Mouse (Mus musculus) embryonic fibroblast, embryonic 13.5 days (primary cell): ENCODE results near the gene Phf13. TPM values are rescaled to one million over a fixed set of nuclear protein-coding genes. Genes with fewer than 3 reads are reported as not detected.

Experiments used
- H3K27ac ChIP-seq: 2 replicates; pipeline ENCODE4 v1.5.1; 2012; ENCODE audit warnings: low read length, control low read depth, inconsistent platforms; ENCODE audit not compliant: insufficient read depth
- H3K4me1 ChIP-seq: 2 replicates; pipeline ENCODE4 v1.6.1; 2011; ENCODE audit warnings: low read length; ENCODE audit not compliant: control insufficient read depth, insufficient read depth
- H3K4me3 ChIP-seq: 2 replicates; pipeline ENCODE4 v1.5.1; 2011; ENCODE audit warnings: mild to moderate bottlenecking, control low read depth, low read length; ENCODE audit not compliant: insufficient read depth
- CTCF ChIP-seq: IDR thresholded peaks from 2 replicates; pipeline ENCODE4 v1.5.1; 2011; ENCODE audit warnings: mild to moderate bottlenecking, control low read depth, low read length, moderate library complexity, borderline replicate concordance; ENCODE audit not compliant: insufficient read depth
- POLR2A ChIP-seq: IDR thresholded peaks from 2 replicates; pipeline ENCODE4 v1.6.1; 2011; ENCODE audit warnings: low read depth, mild to moderate bottlenecking, control low read depth, low read length, moderate library complexity
- polyA plus RNA-seq: library from polyadenylated mRNA; stranded (reverse); fragments of >200 nt; gene quantifications from 2 replicates; pipeline ENCODE4 v1.2.4, GENCODE M21; 2011; ENCODE audit warnings: low read depth; ENCODE audit not compliant: missing spikeins, insufficient read length

Phf13 gene
- polyA plus RNA-seq, 1 experiment: 23.2 TPM

DNA sequence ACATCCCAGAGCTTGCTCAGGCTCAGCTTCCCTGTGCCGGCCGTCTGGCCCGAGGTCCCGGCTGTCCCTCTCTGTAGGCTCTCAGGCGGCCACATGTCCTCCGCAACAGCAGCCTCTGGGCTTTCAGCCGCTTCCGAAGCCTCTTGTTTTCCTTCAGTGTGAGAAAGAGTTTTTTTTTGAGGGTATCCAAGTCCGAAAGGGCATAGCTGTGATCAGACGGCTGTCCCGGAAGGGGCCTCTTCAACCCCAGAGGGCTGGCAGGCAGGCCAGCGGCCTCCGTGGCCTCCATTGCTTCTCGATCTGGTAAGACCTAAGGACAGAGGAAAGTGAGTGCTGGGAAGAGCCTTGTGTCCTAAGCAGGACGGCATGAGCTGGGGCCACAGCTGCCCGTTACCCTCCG is 13.0 kb downstream of the Phf13 start:
- Histone ChIP-seq H3K4me1 (0 out of 2 replicates have a peak, but pooled peaks cover 5% of the 10 kb centered on the region), H3K27ac (no peak overlapping the region), H3K4me3 (no peak overlapping the region)
- TF ChIP-seq CTCF (no peak), POLR2A (no peak)

DNA sequence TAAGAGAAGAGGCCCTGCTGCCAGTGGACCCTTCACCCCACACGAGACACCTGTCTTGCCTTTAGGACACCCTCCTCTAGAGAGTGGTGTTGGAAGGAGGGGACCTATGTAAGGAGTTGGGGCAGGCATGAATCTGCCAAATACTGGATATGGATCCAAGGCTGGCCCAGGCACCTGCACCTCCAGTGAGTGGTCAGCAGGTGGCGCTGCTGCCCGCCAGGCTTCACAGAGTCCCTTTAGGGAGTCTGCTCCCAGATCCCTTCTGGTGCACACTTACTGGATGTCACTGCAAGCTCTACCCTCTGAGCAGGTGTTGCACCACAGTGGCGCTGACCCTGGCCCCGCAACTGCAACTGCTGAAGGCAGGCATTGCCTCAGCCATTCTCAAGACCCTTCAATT is 14.7 kb downstream of the Phf13 start:
- peak; percentile 98 for TF ChIP-seq CTCF
- no peak for TF ChIP-seq POLR2A
- no peak overlapping the region for H3K4me3 ChIP-seq
- H3K4me1 ChIP-seq: 0 out of 2 replicates have a peak, but pooled peaks cover under 1% of the 10 kb centered on the region
- no peak overlapping the region for H3K27ac ChIP-seq

DNA sequence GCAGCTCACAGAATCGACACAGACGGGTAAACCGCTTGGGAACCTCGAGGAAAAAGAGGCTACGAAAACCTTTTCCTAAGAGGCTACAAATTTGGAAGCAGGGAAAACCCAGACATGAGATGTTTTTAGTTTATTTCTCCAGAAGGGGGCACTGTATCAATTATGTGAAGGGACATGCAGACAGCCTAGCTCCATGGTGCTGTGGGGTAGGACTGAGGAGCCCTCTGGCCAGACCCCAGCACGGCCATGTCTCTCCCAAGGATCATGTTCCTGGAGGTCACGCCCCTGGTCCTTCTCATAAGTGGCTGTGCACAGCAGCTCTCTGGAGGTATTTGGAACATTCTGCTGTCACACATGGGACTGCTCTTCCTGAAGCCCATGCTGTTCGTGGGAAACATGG is 15.4 kb downstream of the Phf13 start:
- TF ChIP-seq CTCF (no peak), POLR2A (no peak)
- no peak overlapping the region for H3K4me3 ChIP-seq
- no peak overlapping the region for H3K27ac ChIP-seq
- H3K4me1 ChIP-seq: no peaks in the 10 kb centered on the region

DNA sequence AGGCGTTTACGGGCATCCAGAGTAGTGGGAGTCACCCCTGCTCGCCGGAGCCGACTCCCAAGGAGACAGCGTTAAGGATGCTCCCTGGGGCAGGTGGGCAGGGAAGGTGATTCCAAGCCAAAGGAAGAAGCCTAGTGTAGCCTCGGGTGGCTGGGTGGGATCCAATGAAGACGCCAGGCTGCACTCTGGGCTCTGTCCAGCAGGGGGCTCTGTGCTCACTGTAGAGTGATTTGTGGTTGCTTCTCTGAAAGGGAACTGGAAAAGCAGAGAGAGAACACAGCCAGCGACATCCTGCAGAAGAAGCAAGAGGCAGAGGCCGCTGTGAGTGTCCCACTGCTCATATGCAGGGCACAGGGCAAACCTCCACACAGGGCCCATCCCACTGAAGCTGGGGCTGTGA is 18.3 kb downstream of the Phf13 start:
- no peaks in the 10 kb centered on the region for H3K4me1 ChIP-seq
- no peak overlapping the region for H3K4me3 ChIP-seq
- H3K27ac ChIP-seq: no peak overlapping the region
- TF ChIP-seq POLR2A (no peak), CTCF (peak; percentile 77)

DNA sequence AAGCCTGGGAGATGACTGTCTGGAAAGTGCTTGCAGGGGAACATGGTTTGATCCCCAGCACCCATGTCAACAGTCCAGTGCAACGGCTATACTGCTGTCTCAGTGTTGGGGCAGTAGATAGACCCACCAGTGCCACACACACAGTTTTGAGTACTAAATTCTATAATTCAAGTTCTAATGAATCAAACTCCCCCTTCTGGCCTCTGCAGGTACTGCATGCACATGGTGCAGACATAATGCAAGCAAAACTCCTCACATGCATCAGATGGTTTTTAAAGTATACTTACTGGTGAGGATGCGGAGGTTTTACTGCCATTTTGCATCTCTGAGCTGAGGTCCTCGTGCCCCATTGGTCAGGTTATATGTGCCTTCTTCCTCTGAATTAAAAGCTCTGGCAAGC is 20.6 kb downstream of the Phf13 start:
- no peaks in the 10 kb centered on the region for H3K4me1 ChIP-seq
- H3K27ac ChIP-seq: no peak overlapping the region
- H3K4me3 ChIP-seq: no peak overlapping the region
- TF ChIP-seq POLR2A: no peak
- TF ChIP-seq CTCF: no peak

DNA sequence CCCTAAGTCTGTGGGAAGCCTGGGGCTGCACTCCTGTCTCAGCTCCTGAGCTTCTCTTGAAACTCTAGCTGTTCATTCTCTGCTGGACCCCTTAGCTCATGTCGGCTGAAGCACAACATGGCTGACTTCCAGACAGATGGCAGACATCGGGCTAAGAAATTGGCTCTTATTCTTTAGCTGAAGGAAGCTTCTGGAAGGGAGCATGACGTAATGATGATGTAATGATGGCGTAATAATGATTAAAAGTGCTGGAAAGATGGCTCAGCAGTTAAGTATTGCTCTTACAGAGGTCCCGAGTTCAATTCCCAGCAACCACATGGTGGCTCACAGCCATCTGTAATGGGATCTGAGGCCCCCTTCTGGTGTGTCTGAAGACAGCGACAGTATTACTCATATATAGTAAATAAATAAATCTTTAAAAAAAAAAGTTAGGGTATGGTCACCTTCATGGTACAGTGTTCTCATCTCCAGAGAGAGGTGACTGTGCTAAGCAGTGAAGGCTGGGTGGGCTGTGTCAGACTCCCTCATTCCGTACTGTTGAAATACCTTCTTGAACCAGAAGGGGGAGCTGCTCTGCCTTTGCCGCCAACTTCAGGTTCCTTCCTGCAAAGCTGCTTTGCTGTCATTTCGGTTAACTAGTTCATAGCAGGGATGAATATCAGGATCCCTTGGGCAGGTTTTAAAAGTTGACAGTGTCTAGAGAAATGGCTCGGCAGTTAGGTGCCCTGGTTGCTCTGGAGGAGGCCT is 23.7 kb downstream of the Phf13 start:
- H3K4me3 ChIP-seq: no peak overlapping the region
- no peak for TF ChIP-seq POLR2A
- peak; percentile 41; the same call in 1 of the 2 replicates for TF ChIP-seq CTCF
- no peak overlapping the region for H3K27ac ChIP-seq
- no peaks in the 10 kb centered on the region for H3K4me1 ChIP-seq

DNA sequence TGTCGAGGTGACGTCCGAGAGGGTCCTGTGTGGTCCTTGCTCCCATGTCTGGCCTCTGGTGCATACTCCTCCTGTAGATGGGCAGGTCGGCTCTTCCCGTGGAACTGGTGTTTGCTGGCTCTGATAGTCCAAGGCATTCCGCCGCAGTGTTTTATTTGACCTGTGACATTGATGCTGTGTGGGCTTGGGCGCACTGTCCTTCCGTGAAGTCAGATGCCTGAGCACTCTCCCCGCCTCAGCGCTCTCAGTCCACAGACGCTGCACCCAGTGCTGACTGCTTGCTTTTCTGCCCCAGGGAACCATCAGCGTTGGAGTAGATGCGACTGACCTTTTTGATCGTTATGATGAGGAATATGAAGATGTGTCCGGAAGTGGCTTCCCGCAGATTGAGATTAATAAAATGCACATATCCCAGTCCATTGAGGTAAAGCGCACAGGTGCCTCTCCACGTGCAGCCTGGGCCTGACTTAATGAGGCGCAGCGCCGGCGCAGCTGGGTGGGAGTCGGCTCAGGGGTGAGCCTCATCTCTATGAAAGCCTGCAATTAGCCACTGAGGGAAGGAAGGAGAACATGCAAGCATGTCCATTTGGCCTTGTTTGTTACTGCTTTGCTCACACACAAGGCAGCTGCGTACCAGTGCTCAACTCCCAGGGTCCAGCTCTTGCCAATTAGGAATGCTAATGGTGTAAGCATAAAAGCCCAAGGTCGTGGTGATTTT is 27.7 kb downstream of the Phf13 start:
- Histone ChIP-seq H3K27ac (no peak overlapping the region), H3K4me3 (no peak overlapping the region), H3K4me1 (no peaks in the 10 kb centered on the region)
- TF ChIP-seq CTCF (no peak), POLR2A (no peak)

DNA sequence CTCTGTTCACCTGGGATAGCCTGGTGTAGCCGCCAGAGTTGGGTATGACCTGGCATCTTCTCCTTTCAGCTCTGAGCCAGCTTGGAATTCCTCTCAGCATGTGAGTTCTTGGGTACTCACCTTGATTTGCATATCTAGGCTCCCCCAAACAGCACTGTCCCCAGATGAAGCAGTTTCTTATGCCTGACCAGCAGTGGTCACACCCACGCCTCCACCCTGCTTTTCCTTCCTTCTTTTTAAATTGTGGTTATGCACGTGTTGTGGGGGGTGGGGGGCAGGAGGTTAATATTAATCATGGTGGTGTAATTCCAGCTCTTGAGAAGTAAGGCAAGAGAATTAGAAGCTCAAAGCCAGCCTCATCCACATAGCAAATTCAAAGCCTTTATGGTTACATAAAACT is 33.2 kb downstream of the Phf13 start:
- Histone ChIP-seq H3K27ac (no peak overlapping the region), H3K4me1 (no peaks in the 10 kb centered on the region), H3K4me3 (no peak overlapping the region)
- TF ChIP-seq POLR2A (no peak), CTCF (no peak)

DNA sequence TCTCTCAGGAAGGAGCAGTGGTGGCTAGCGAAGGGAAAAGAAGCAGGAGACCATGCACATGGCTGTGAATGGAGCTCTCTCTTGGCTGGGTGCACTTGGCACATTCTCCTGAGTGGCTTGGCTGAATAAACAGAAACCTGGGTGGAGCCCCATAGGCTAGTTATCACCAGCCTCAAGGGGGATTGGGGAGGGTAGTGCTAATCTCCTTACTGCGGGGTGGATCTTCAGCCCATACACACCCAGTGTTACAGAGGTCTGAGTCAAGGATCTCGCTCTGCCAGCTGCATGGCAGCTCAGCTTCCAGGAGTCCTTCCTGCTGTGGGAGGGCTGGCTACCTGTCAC is 35.6 kb downstream of the Phf13 start:
- Histone ChIP-seq H3K4me1 (no peaks in the 10 kb centered on the region), H3K4me3 (no peak overlapping the region), H3K27ac (no peak overlapping the region)
- TF ChIP-seq CTCF: no peak
- no peak for TF ChIP-seq POLR2A

DNA sequence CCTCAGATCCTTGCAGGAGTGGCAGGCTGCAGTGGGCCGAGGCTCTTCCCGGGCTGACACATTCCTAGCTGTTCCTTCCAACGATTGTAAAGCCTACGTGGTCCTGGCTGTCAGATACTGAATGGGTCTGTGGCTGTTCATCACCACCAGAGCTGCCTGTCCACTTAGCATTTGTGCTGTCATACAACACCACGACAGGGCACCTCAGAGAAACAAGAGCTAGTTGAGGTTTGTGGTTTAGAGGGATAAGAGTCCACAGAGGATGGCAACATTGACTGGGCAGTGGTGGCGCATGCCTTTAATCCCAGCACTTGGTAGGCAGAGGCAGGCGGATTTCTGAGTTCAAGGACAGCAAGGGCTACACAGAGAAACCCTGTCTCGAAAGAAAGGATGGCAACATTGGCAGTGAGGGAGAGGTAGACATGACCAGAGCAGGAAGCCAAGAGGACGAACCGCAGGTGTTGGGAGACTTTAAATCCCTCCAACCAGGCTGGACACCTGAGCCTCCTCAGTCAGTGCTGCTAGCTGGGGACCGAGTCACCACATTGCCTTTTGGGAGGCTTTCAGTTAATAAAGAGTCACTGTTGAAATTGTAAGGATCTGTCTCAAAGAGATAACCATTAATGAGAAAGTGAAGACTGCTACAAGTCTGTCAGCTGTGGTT is 36.1 kb downstream of the Phf13 start:
- H3K4me1 ChIP-seq: no peaks in the 10 kb centered on the region
- no peak overlapping the region for H3K4me3 ChIP-seq
- H3K27ac ChIP-seq: no peak overlapping the region
- TF ChIP-seq CTCF (no peak), POLR2A (no peak)
